Mouse (Mus musculus) lung, postnatal 0 days (tissue): ENCODE results near the gene Ddx51.

Experiments used
- CTCF ChIP-seq: IDR thresholded peaks from 2 replicates; pipeline ENCODE4 v1.5.1; 2016; ENCODE audit warnings: antibody characterized with exemption, mild to moderate bottlenecking
- EP300 ChIP-seq: IDR thresholded peaks from 2 replicates; pipeline ENCODE4 v1.6.1; 2016; ENCODE audit warnings: antibody characterized with exemption, mild to moderate bottlenecking, control low read depth

DNA sequence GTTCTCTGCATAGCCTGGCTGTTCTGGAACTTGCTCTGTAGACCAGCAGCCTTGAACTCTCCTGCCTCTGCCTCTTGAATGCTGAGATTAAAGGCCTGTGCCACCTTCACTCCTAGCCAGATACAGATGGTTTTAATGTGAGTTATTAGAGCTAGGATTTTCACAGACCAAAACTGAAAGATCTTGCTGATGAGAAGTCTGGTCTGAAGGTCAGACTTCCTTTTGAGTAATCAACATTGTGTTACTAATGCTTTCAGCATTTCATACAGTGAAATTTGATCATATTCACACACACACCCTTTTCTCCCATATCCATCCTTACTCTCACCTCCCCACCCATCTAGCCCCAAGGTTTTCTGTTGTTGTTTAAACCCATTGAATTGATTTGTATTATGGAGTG lies 6.4 kb downstream of the Ddx51 start:
- TF ChIP-seq CTCF (no peak), EP300 (no peak)
